Mouse (Mus musculus) G1E (cell line): ENCODE measurements around the gene Stip1.

Experiments
- CTCF ChIP-seq: IDR thresholded peaks from 2 replicates; pipeline ENCODE4 v1.5.1; 2012; ENCODE audit warnings: low read depth, low read length, inconsistent platforms, mixed read lengths
- GATA1 ChIP-seq: IDR thresholded peaks from 2 replicates; pipeline ENCODE4 v1.6.1; 2012; ENCODE audit warnings: borderline replicate concordance, low read length, inconsistent platforms, mixed read lengths
- TAL1 ChIP-seq: conservative IDR thresholded peaks from 2 replicates; pipeline ENCODE4 v1.6.1; 2012; ENCODE audit warnings: low read depth, low read length, inconsistent platforms, mixed read lengths

GRCm38 (mm10) chr19:7039088-7039720 lies 563 bp downstream of the Stip1 start:
- TF ChIP-seq TAL1 (no peak), CTCF (no peak), GATA1 (no peak)
